Mouse (Mus musculus) c-Kit-positive CD71-positive TER-119-positive erythroid progenitor cells, embryonic 14.5 days (primary cell): Measurements from ENCODE around the gene Vdr.

Experiments used
- DNase-seq: peaks from one replicate; pipeline ENCODE4 v3.0.0-alpha.2; 2013; ENCODE audit warnings: low spot score

Gene Vdr

GRCm38 (mm10) chr15:97846121-97846882 lies 64.1 kb downstream of the Vdr start:
- no peak for DNase-seq

GRCm38 (mm10) chr15:97844037-97845034 lies 66.1 kb downstream of the Vdr start, which contains the start of gene Hdac7:
Hdac7 (minus strand) TSS chr15:97844502.
- DNase-seq: no peak

- DNase-seq: no peak
These were observed 67.2 kb downstream of the Vdr start for GRCm38 (mm10) chr15:97843247-97843651.

- no peak for DNase-seq
These were observed 68.4 kb downstream of the Vdr start for GRCm38 (mm10) chr15:97842058-97842457.

- no peak for DNase-seq
These were observed 69.0 kb downstream of the Vdr start for GRCm38 (mm10) chr15:97841383-97841782.

GRCm38 (mm10) chr15:97840781-97841180 lies 69.6 kb downstream of the Vdr start:
- DNase-seq: no peak

GRCm38 (mm10) chr15:97839991-97840455 lies 70.4 kb downstream of the Vdr start:
- DNase-seq: no peak

GRCm38 (mm10) chr15:97839473-97839872 lies 71.0 kb downstream of the Vdr start:
- no peak for DNase-seq

GRCm38 (mm10) chr15:97839012-97839411 lies 71.4 kb downstream of the Vdr start:
- DNase-seq: no peak

GRCm38 (mm10) chr15:97838395-97838794 lies 72.0 kb downstream of the Vdr start:
- DNase-seq: no peak

GRCm38 (mm10) chr15:97837491-97838061 lies 72.9 kb downstream of the Vdr start:
- no peak for DNase-seq

GRCm38 (mm10) chr15:97836894-97837247 lies 73.6 kb downstream of the Vdr start:
- no peak for DNase-seq

GRCm38 (mm10) chr15:97836153-97836893 lies 74.1 kb downstream of the Vdr start:
- no peak for DNase-seq

- no peak for DNase-seq
These were observed 77.5 kb downstream of the Vdr start for GRCm38 (mm10) chr15:97832764-97833479.

GRCm38 (mm10) chr15:97831987-97832640 lies 78.3 kb downstream of the Vdr start:
- no peak for DNase-seq

- no peak for DNase-seq
These were observed 79.0 kb downstream of the Vdr start for GRCm38 (mm10) chr15:97831242-97831986.

- no peak for DNase-seq
These were observed 79.6 kb downstream of the Vdr start for GRCm38 (mm10) chr15:97830788-97831241.

GRCm38 (mm10) chr15:97830253-97830787 lies 80.1 kb downstream of the Vdr start:
- DNase-seq: no peak

- no peak for DNase-seq
These were observed 81.0 kb downstream of the Vdr start for GRCm38 (mm10) chr15:97829432-97829831.
